Mouse (Mus musculus): ENCODE data around the gene Thpo.

DNA sequence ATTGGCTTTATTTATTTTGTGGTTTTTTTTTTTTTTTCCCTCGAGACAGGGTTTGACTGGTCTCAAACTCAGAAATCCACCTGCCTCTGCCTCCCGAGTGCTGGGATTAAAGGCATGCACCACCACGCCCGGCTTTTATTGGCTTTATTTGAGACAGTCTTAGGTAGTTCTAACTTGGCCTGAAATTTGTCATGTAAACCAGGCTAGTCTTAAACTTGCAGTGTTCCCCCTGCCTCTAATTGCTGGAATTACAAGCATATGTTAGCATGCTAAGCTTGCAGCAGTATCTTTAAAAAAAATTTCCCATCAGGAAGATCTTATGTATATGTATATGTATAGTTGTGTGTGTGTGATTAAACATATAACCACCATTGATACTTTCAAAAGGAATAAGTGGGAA, 57.6 kb downstream of the Thpo start:
- TF ChIP-seq CTCF (IDR thresholded peaks at IDR 0.05; ENCODE audit: low read depth, low read length), result no peak
- no peak for TF ChIP-seq GATA2 (IDR thresholded peaks at IDR 0.05; ENCODE audit: borderline replicate concordance, low read depth, low read length)
